Mouse (Mus musculus) urinary bladder, postnatal 36 days (tissue): ENCODE data around the gene Trpc3.
"Not testable (repeated sequence)": the region's sequence is repeated elsewhere in the genome, so short reads cannot be mapped to it uniquely, and the experiment has no call there.

Experiments used
- DNase-seq, 2 experiments: peaks; one replicate each; pipeline ENCODE4 v3.0.0; 2022; ENCODE audit warnings: low spot score in 2 of 2, mixed read lengths in 1 of 2

Gene Trpc3

DNA sequence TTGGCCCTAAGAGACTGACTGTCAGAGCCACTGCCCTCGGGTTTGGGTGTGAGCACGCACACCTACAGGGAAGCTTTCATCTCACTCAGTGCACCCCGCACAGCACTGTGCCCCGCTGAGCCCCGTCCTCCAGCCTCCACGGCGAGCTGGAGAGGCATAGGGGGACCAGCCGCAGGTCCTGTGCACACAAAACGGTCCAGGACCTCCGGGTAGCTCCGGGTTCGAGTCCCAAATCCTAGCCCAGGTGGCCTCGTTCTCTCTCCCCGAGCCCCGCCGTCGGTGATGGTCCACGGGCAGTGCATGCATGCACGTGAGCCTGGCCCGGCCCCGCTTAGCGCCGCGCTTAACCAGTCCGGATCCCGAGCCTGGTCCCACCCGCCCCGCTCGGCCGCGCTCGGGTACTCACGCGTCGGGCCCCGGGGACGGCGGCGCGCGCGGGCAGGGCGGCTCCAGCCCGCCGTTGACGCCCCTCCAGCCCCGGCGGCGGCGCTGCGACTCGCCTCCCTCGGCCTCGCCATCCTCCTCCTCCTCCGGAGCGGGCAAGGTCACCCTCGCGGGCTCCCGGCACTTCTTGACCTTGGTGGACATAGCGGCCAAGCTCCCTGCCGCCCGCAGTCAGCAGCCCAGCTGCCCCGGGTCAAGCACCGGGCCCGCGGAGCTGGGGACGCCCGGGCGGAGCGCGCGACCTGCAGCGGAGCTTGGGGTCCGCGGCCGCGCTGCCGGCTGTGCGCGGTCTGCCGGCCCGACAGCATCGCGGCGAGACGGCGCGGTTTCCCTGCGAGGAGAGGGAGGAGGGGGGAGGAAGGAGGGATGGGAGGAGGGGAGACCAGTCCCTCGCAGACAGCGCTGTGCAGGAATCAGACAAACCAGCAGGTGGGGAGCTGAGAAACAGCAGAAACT, at the start of gene Trpc3:
Gene Trpc3 (minus strand): TSS at position 776 of the 900 bp plus-strand sequence.
- DNase-seq: no peak

- no peak for DNase-seq
Measured at GRCm38 (mm10) chr3:36738071-36738470, 48.1 kb upstream of the Trpc3 start.

GRCm38 (mm10) chr3:36733075-36733474, 43.1 kb upstream of the Trpc3 start:
- no peak for DNase-seq

- no peak for DNase-seq
Measured at GRCm38 (mm10) chr3:36726545-36726944, 36.6 kb upstream of the Trpc3 start.

DNA sequence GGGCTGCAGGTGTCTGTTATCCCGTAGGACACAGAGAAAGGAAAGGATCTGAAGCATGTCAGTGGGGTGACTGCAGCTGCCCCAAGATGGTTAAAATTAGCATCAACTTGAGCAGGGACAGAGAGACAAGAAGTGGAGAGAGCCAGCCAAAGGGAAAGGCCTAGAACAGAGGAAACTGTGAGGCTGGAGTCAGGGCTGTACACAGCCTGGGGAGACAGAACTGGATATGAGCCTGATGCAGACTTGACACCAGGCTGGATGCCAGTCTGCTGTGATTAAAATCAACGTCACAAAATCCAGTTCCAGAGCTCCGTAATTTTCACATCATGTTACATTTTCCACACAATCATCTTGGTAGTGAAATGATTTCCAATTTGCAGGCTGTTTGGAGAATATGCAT, 31.9 kb upstream of the Trpc3 start:
- no peak for DNase-seq

- no peak for DNase-seq
Measured at GRCm38 (mm10) chr3:36709521-36709920, 19.6 kb upstream of the Trpc3 start.

DNA sequence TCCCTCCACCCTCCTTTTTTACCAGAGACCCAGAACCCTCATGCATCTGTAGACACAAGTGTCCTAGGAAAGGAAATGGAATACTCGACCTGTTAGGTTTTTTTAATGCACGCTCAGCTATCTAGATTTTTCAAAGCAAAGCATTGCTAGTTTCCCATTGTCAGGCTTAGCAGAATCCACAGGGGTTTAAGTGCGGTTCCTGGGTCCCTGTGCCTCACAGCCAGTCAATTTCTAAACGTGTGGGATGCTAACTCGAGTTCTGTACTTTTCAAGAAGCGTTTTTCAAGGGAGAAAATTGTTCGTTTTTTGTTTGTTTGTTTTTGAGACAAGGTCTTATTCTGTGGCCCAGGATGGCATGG, 304 bp upstream of the Trpc3 start:
- DNase-seq: no peak

DNA sequence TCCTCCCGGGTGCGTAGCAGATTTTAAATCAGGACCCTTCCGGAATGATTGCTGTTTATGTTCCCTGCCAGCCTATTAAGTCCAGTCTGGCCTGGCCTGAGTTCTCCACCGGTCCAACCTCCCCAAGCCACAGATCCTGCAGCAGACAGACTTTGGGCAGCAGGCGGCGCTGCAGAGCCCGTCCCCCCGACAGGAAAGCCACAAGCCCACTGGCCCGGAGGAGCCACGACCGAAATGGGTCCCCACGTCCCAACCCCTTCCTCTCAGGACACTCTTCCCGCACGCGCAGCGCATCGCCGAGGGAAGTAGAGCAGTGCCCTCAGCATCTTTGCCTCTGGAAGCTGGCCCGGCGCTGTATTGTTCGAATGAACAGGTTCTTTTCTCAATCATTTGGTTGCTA, 1.1 kb downstream of the Trpc3 start:
- peak; percentile 29 to 42 for DNase-seq

- no peak for DNase-seq
Measured at GRCm38 (mm10) chr3:36675822-36676221, 14.1 kb downstream of the Trpc3 start.

GRCm38 (mm10) chr3:36667814-36668213, 22.2 kb downstream of the Trpc3 start:
- DNase-seq: no peak

DNA sequence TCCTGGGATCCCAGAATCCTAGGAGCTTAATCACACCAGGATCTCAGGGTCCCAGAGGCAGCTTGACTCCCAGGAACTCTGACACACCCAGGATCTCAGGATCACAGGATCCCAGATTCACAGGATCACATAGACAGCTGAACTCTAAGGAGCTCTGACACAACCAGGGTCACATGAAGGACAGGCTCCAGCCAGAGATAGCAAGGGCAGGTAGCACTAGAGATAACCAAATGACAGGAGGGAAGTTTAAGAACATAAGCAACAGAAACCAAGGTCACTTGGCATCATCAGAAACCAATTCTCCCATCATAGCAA, 44.8 kb downstream of the Trpc3 start:
- DNase-seq: not testable (repeated sequence)

- no peak for DNase-seq
Measured at GRCm38 (mm10) chr3:36644554-36645244, 45.3 kb downstream of the Trpc3 start.

DNA sequence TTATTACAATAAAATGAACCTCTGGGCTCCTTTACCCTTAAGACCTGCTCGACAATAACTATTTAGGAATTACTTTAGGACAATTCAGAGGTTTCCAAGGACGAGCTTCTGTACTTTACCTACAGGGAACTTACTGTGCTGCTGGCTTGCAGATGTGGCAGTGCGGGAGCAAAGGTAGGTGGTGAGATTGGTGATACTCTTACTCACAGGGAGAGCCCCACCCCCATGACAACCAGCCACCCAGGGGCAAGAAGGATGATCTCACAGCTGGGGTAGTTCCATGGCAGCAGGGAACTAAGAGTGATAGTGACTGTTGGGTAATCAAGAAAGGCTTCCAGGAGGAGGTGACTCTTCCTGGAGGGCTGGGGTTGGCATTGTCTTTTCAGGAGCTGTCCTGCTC, 46.6 kb downstream of the Trpc3 start:
- DNase-seq: no peak

DNA sequence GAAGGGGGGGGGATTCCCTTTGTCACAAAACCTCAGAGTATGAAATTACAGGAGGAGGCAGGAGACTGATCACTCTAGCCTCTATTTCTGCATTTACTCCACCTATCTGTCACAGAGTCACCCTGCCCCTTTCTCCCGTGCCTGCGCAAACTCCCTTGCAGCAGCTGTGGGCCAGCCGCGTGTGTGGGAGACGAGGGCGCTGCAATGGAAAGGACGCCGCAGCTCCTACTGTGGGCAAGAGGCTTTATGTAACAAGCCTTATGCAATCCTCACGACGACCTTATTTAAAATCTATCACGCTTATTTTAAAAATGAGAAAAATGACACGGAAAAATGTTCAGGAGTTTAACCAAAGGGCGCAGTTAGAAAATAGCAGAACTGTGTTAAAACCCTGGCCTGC, 47.2 kb downstream of the Trpc3 start:
- no peak for DNase-seq

GRCm38 (mm10) chr3:36640787-36641186, 49.2 kb downstream of the Trpc3 start:
- no peak for DNase-seq

- DNase-seq: no peak
Measured at GRCm38 (mm10) chr3:36635449-36635848, 54.5 kb downstream of the Trpc3 start.

DNA sequence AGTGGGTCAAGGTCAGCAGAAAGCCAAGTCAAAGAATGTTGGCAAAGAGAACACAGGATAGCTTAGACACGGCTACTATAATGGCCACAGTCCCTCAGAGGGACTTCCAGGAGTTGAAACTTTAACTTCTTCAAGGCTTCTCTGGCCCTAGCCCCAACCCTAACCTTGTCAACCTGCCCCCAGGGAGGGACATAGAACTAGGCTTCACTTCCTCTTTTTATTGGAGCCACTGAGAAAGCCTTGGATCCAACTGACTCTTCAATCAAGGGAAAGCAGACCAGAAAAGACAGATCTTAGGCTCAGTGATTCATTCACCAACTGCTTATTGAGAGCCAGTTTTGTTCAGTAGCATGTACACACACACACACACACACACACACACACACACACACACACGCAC, 63.2 kb downstream of the Trpc3 start:
- no peak for DNase-seq

DNA sequence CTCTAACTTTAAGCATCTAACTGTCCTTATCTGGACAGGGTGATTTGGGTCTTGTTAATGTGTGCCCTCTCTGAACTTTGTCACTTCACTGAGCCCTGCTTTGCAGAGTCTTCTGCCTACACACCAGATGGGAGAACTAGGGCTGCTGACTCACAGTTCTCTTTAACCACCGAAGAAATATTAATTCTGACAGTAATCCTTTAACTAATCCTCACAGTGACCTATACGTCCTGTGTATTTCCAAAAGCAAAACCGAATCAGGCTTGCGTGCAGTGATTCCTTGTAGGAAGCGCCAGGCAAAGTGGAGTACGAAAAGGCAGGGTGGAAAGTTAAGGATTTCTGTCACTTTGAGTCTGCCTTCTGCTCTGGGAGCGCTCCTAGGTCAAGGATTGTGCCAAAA, 71.8 kb downstream of the Trpc3 start:
- DNase-seq: no peak

- no peak for DNase-seq
Measured at GRCm38 (mm10) chr3:36613908-36614255, 76.1 kb downstream of the Trpc3 start.

DNA sequence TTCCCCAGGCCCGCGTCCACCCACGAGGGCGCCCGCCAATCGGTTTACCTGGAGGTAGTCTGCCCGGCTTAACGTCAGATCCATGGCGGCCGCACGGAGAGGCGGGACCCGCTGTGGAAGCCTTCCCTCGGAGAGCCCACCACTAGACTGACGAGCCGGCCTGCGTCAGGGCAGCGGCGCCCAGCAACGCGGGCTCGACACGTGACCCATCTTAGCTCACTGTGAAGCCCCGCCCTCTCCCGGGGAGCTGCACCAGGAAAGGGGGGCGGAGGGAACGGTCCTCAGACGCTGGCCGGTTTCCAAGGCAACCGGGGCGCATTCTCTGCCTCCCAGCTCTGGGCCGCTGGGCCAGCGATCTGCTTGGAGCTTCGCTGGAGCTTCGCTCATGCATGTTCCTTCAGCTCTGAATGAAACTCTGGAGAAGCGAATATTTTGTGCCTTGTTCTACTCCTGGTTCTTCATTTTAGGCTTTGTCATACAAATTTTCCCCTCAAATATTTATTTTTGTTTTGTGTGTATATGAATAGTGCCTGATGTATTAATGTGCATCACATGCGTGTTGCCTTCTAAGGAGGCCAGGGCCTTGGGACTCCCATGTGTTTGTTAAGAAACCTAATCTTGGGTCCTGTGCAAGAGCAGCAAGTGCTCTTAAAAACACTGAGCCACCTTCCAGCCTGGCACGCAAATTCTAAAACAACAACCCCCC, 76.6 kb downstream of the Trpc3 start, which contains the start of gene Bbs7:
Gene Bbs7 (minus strand): TSS at position 276 of the 706 bp plus-strand sequence.
- peak; percentile 65 to 87 for DNase-seq

DNA sequence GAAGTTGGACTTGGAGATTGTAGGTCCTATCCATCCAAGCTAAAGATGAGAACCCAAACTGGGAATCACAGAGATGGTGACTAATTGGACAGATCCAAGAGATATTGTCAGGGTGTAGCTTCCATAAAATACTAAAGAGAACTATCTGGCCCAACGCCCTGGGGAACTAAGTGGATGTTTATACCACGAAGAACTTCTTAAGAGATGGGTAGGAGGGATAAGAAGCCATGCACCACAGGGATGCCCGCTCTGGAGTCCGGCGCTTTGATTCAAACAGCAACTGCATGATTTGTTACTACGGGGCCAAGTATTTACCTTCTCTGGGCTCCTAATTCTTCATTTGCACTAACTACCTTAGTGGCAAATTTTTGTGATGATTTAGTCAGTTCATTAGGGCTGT, 77.3 kb downstream of the Trpc3 start:
- DNase-seq: no peak

DNA sequence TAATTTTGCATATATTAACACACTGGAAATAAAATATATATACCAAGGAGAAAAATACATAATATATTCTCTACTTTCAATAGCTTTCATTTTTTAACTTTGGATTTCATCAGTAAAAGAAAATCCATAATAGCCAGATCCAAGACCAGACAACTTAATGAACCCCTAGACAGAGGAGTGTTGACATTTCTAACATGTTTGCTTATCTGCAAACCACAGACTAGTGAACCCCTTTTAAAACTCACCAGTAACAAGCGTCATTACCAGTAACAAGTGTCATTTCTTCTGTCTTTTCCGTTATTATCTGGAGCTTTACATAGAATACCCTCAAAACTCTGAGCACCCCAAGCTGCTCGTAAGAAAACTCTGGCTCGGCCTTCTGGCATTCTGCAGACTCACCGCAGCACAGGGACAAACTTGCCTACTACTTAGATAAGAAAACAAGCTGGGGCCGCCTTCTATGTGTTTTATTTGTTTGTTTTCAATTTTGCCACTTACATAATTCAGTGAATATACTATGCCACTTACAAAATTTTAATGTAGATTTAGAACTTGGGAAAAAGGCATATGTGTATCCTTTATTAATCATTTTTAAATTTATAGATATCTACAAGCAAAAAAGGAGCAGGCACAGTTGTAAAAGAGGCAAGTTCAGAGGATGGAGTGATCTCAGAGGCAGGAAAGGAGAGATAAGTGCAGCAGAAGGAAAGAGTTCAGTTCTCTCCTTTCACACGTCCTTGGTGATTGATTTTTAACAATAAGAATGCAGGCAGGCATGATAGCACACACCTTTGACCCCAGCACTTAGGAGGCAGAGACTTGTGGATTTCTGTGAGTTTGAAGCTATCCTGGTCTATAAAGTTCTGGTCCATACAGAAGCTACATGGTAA, 83.8 kb downstream of the Trpc3 start:
- DNase-seq: no peak
